Mouse (Mus musculus): Measurements from ENCODE around the gene Neil1.

- TF ChIP-seq CTCF (IDR thresholded peaks at IDR 0.05; ENCODE audit: control insufficient read depth, insufficient read depth, insufficient read length), result no peak
- no peak for TF ChIP-seq MYOD1 (IDR thresholded peaks at IDR 0.05; ENCODE audit: control insufficient read depth, insufficient read length, low read depth)
- TF ChIP-seq CEBPB (IDR thresholded peaks at IDR 0.05; ENCODE audit: low read depth), result no peak
Observed at GRCm38 (mm10) chr9:57156383-57156782, 8.3 kb upstream of the Neil1 start.
